Mouse (Mus musculus): ENCODE results near the gene Spindoc. TPM values are rescaled to one million over a fixed set of nuclear protein-coding genes. Genes with fewer than 3 reads are reported as not detected.

Gene Spindoc
- polyA plus RNA-seq, 1 experiment, result 24.6 TPM

DNA sequence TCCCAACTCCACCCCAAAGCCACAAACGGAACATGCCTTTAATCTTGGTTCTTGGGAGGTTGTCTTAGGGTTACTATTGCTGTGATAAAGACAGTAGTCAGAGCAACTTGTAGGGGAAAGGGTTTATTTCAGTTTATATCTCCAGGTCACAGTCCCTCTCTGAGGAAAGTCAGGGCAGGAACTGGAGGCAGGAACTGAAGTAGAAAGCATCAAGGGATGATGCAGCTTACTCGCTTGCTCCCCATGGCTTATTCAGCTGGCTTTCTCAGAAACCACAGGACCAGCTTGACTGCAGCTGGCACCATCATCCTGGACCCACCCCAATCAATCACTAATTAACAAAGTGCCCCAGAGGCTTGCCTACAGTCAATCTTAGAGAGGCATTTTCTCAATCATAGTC is 69.1 kb downstream of the Spindoc start:
- Histone ChIP-seq H3K4me1 (ENCODE audit: control insufficient read depth, insufficient read depth, low read length) (peaks cover 8% of the 10 kb centered on the region), H3K27ac (ENCODE audit: insufficient read depth, low read length) (no peak overlapping the region), H3K4me3 (ENCODE audit: insufficient read depth, low read length) (no peak overlapping the region)
- TF ChIP-seq CTCF (IDR thresholded peaks at IDR 0.05; ENCODE audit: borderline replicate concordance, insufficient read depth, low read length), result no peak
- no peak for TF ChIP-seq POLR2A (IDR thresholded peaks at IDR 0.05; ENCODE audit: low read depth, low read length)

DNA sequence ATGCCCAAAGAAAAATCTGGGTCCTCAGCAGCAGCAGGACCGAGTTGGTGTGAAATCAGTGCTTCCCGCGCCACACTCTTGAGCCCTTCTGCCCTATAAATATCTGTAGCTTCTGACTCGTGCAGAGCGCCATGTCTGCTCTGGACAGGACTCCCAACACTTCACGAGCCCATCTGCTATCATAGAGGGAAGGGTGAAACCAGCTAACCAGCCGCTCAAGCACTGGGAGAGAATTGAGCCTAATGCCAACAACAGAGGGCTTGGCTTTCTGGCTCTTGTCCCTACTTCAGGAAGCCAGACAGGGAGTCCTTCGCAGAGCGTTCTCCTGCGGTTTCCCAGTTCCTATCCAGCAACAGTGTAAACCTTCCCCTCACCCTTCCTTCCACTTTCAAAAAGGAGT is 71.5 kb downstream of the Spindoc start:
- TF ChIP-seq POLR2A (IDR thresholded peaks at IDR 0.05; ENCODE audit: low read depth, low read length) (no peak), CTCF (IDR thresholded peaks at IDR 0.05; ENCODE audit: borderline replicate concordance, insufficient read depth, low read length) (no peak)
- H3K4me1 ChIP-seq (ENCODE audit: control insufficient read depth, insufficient read depth, low read length), result peaks cover 14% of the 10 kb centered on the region
- no peak overlapping the region for H3K4me3 ChIP-seq (ENCODE audit: insufficient read depth, low read length)
- peak overlapping the region; percentile 13 for H3K27ac ChIP-seq (ENCODE audit: insufficient read depth, low read length)

DNA sequence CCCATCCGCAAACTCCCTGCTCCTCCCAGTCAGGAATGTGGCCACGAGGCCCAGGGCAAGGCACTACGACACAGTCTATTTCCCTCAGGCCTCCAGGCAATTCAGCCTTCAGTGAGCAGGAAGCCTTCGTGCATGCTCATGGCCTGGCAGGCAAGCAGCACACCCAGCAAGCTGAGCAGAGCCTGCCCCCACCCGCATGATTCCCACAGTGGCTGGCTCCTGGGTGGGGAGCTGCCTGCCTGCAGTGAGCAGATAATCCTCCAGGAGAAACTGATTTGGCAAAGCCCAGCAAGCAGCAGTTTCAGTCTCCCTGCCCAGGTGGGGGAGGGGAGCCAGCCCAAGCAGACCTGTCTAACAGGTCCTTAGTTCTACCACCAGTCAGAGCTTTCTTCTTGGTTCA is 72.1 kb downstream of the Spindoc start:
- TF ChIP-seq CTCF (IDR thresholded peaks at IDR 0.05; ENCODE audit: borderline replicate concordance, insufficient read depth, low read length) (no peak), POLR2A (IDR thresholded peaks at IDR 0.05; ENCODE audit: low read depth, low read length) (no peak)
- Histone ChIP-seq H3K4me3 (ENCODE audit: insufficient read depth, low read length) (no peak overlapping the region), H3K4me1 (ENCODE audit: control insufficient read depth, insufficient read depth, low read length) (peaks cover 14% of the 10 kb centered on the region), H3K27ac (ENCODE audit: insufficient read depth, low read length) (peak overlapping the region; percentile 13)

DNA sequence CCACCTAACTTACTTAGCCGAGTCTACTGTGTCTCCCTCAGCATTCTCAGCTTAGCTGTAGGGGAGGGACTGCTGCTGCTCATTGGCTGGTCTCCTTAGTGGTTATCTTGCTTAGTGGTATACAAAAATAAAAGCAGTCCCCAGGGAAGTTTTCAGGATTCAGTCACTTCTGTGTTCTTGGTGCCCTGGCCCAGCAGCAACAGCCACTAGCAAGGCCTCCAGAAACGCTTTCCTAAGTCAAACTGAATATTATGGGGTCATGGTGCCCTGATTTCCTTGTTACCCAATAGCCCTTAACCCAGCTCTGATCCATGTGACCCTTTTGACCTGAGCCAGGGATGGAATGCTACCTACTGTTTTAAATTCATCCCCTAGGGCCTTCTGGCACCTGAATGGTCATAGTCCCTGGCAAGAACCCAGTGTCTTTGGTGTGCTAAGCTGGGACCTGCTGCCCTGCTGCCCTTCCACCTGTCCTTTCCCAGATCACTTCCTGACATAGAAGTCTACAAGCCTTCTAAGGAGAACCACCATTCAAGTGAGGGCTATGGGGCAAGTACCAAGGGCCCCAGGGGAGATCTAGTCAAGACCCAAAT is 73.0 kb downstream of the Spindoc start:
- H3K27ac ChIP-seq (ENCODE audit: insufficient read depth, low read length), result no peak overlapping the region
- H3K4me1 ChIP-seq (ENCODE audit: control insufficient read depth, insufficient read depth, low read length), result peaks cover 13% of the 10 kb centered on the region
- H3K4me3 ChIP-seq (ENCODE audit: insufficient read depth, low read length), result no peak overlapping the region
- TF ChIP-seq CTCF (IDR thresholded peaks at IDR 0.05; ENCODE audit: borderline replicate concordance, insufficient read depth, low read length), result no peak
- no peak for TF ChIP-seq POLR2A (IDR thresholded peaks at IDR 0.05; ENCODE audit: low read depth, low read length)

DNA sequence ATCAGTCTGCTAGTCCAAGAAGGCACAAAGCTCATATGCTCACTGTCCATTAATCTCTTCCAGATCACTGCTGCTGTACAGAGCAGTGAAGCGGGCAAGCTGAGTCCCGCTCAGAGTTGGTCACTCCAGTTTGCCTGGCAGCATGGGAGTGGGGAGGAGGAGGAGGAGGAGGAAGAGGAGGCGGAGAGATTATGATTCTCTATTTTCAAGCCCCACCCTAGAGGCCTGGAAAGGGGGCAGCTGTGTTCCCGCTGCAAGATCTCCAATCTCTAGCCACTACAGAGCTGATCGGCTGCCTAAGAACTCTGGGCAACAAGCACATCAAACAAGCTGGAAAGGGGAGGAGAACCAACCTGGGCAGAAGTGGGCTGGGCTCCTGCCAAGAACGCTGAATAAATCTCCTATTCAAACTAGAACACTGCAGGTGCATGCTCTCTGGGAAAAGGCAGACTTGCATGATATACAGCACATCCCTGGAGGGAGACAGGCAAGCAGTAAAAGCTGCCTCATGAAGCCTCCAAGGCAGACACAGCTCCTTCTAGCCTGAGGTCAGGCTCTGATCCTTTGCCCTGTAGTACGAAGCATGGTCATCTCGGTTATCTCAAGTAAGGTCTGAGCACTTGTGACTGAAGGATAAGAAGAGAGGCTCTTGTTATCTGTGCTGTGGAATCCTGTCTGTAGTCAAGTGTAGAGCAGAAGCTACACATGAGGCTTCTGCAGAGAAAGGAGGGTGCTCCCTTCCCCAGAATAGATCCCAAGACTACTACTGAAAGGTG is 74.6 kb downstream of the Spindoc start:
- Histone ChIP-seq H3K4me1 (ENCODE audit: control insufficient read depth, insufficient read depth, low read length) (peaks cover 16% of the 10 kb centered on the region), H3K4me3 (ENCODE audit: insufficient read depth, low read length) (no peak overlapping the region), H3K27ac (ENCODE audit: insufficient read depth, low read length) (no peak overlapping the region)
- TF ChIP-seq POLR2A (IDR thresholded peaks at IDR 0.05; ENCODE audit: low read depth, low read length) (no peak), CTCF (IDR thresholded peaks at IDR 0.05; ENCODE audit: borderline replicate concordance, insufficient read depth, low read length) (no peak)

DNA sequence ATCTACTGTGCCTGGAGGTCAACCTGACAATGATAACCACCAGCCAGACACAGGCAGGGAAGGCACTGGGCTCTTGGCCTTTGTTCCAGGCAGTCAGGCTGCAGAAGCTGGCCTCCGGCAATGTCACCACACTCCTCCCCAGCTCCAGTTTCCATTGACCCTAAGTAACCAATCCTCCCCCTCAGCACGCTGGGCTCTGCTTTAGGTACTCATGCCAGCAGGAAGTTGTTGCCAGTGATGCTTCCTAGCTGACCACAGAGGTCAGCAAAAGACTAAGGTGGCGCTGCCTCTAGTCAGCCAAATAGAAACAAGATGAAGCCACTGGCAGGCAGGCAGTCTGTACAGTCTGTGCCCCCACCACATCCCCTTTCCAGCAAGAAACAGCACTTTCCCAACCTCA is 75.8 kb downstream of the Spindoc start:
- peaks cover 24% of the 10 kb centered on the region for H3K4me1 ChIP-seq (ENCODE audit: control insufficient read depth, insufficient read depth, low read length)
- H3K27ac ChIP-seq (ENCODE audit: insufficient read depth, low read length), result no peak overlapping the region
- TF ChIP-seq CTCF (IDR thresholded peaks at IDR 0.05; ENCODE audit: borderline replicate concordance, insufficient read depth, low read length) (no peak), POLR2A (IDR thresholded peaks at IDR 0.05; ENCODE audit: low read depth, low read length) (no peak)
- H3K4me3 ChIP-seq (ENCODE audit: insufficient read depth, low read length), result no peak overlapping the region

DNA sequence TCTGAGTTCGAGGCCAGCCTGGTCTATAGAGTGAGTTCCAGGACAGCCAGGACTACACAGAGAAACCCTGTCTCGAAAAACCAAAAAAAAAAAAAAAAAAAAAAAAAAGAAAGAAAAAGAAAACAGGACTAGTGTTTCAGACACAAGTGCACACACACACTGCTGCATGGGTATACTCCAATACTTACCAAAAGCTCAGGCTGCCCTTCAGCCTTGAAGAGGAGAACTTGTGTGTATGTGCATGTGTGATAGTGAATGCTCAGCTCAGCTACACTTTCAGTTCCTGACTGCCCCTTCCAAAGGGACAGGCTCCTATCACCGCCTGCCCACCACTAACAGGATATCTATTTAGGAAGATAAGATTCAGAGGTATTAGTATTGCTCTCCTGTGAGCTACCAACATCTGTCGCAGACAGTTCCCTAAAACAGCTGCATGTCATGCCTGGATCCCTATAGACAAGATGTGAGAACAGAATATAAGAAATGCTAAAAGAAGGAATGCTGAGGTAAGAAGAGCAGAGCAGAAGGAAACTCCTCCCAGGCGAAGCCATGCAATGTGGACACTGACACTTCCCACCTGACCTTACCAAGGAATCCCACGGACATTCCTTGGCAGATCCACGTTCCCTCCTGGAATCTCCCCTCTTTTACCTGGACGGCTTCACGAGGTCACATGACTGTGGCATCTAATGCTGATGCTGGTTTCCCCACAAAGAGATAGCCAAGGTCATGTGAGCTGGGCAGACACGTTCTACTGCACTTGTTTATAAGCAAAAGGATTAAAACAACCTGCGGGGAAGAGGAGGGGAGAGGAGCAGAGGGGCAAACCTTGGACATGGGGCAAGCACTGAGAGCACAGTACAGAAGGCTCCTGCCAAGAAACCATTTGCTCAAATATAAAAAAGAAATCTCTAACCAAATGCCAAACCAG is 77.1 kb downstream of the Spindoc start:
- H3K4me1 ChIP-seq (ENCODE audit: control insufficient read depth, insufficient read depth, low read length), result peaks cover 27% of the 10 kb centered on the region
- H3K27ac ChIP-seq (ENCODE audit: insufficient read depth, low read length), result no peak overlapping the region
- no peak overlapping the region for H3K4me3 ChIP-seq (ENCODE audit: insufficient read depth, low read length)
- no peak for TF ChIP-seq POLR2A (IDR thresholded peaks at IDR 0.05; ENCODE audit: low read depth, low read length)
- TF ChIP-seq CTCF (IDR thresholded peaks at IDR 0.05; ENCODE audit: borderline replicate concordance, insufficient read depth, low read length), result no peak

DNA sequence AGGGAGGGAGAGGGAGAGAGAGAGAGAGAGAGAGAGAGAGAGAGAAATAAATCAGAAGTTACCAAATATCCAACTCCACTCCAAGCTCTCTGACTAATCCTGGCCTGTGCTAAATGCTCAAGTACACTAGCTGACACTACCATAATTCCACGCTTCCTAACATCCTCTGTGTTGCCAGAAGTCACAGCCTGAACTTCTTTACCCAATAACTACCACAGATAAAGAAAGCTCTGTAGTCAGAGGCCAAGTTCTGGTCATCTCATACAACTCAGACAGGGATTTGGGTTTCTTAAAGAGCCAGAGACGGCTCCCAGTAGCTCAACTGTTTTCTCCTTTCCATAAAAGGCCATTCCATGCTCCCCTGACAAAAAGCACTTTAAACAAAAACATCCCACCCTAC is 78.0 kb downstream of the Spindoc start:
- Histone ChIP-seq H3K4me1 (ENCODE audit: control insufficient read depth, insufficient read depth, low read length) (peaks cover 26% of the 10 kb centered on the region), H3K27ac (ENCODE audit: insufficient read depth, low read length) (peak overlapping the region; percentile 16; the same call in 1 of the 2 replicates), H3K4me3 (ENCODE audit: insufficient read depth, low read length) (no peak overlapping the region)
- TF ChIP-seq POLR2A (IDR thresholded peaks at IDR 0.05; ENCODE audit: low read depth, low read length) (no peak), CTCF (IDR thresholded peaks at IDR 0.05; ENCODE audit: borderline replicate concordance, insufficient read depth, low read length) (no peak)

Other genes with a start within 250 kb of the Spindoc start
- gene Otub1, start 176.7 kb downstream of the Spindoc start, polyA plus RNA-seq (2011; ENCODE audit: insufficient read length, low read depth, missing spikeins), result 116 and 134 TPM in 2 replicates
- gene Cox8a, start 165.4 kb downstream of the Spindoc start, polyA plus RNA-seq (2011; ENCODE audit: insufficient read length, low read depth, missing spikeins), result 456 and 560 TPM in 2 replicates
- 23.4 and 24.8 TPM in 2 replicates for gene Naa40, start 141.8 kb downstream of the Spindoc start, polyA plus RNA-seq (2011; ENCODE audit: insufficient read length, low read depth, missing spikeins)
- gene Rcor2, start 115.7 kb downstream of the Spindoc start, polyA plus RNA-seq (2011; ENCODE audit: insufficient read length, low read depth, missing spikeins), result 10.3 and 11.6 TPM in 2 replicates
- gene Mark2, start 41.1 kb downstream of the Spindoc start, polyA plus RNA-seq (2011; ENCODE audit: insufficient read length, low read depth, missing spikeins), result 36.5 and 38.5 TPM in 2 replicates
- gene 2700081O15Rik, start 34.6 kb upstream of the Spindoc start, polyA plus RNA-seq (2011; ENCODE audit: insufficient read length, low read depth, missing spikeins), result 30.8 and 46.0 TPM in 2 replicates
- 199 and 206 TPM in 2 replicates for gene Rtn3, start 100.3 kb upstream of the Spindoc start, polyA plus RNA-seq (2011; ENCODE audit: insufficient read length, low read depth, missing spikeins)
- gene Atl3, start 111.0 kb upstream of the Spindoc start, polyA plus RNA-seq (2011; ENCODE audit: insufficient read length, low read depth, missing spikeins), result 151 and 162 TPM in 2 replicates
- 17.5 and 20.7 TPM in 2 replicates for gene Pla2g16, start 174.5 kb upstream of the Spindoc start, polyA plus RNA-seq (2011; ENCODE audit: insufficient read length, low read depth, missing spikeins)
- not detected in 2 replicates for gene Lgals12, start 224.2 kb upstream of the Spindoc start, polyA plus RNA-seq (2011; ENCODE audit: insufficient read length, low read depth, missing spikeins)
- not detected in 2 replicates for gene Hrasls5, start 229.5 kb upstream of the Spindoc start, polyA plus RNA-seq (2011; ENCODE audit: insufficient read length, low read depth, missing spikeins)

Data from embryonic fibroblast, embryonic 13.5 days (primary cell).